Comparison of ENCODE assay signal across 9 mouse cellular contexts in genomic region chr11:106648347-106648746, GRCm38 (mm10). TPM values are rescaled to one million over a fixed set of nuclear protein-coding genes. Genes with fewer than 3 reads are reported as not detected.
DNase-seq lines count a peak whose midpoint lies in the region; ATAC-seq and TF ChIP-seq lines count a peak whose summit lies in the region.
"Had no signal": no experiment of that assay in that cellular context is flagged by ENCODE, and none has a peak within 500 bp of the region (broad histone marks: within the 10 kb centered on the region; RNA-seq: fewer than 3 reads in every experiment).

No protein-coding gene starts in this region.

- H3K36me3 ChIP-seq in lung, embryonic 16.5 days (ENCODE audit: control insufficient read depth, insufficient read depth, low read length), result no peaks in the 10 kb centered on the region
- H3K36me3 ChIP-seq: lung, embryonic 15.5 days had no signal

- peak; percentile 90 for TF ChIP-seq CTCF in cerebellum, adult 2 months (IDR thresholded peaks at IDR 0.05; ENCODE audit: borderline replicate concordance, insufficient read depth, low read depth, low read length)

- H3K4me2 ChIP-seq in lung, embryonic 16.5 days (ENCODE audit: low read depth, low read length), result peak overlapping the region; percentile 25; the same call in 1 of the 2 replicates
- H3K4me2 ChIP-seq: lung, embryonic 15.5 days had no signal

- H3K4me3 ChIP-seq in cerebellum, adult 2 months (replicated peaks; ENCODE audit: insufficient read depth, low read depth, low read length), result no peak overlapping the region
- H3K4me3 ChIP-seq in lung, embryonic 16.5 days (ENCODE audit: low read length), result no peak overlapping the region
- H3K4me3 ChIP-seq: lung, embryonic 15.5 days had no signal

- DNase-seq in CD4-positive, CD25-positive, alpha-beta regulatory T cell, adult 2 months (ENCODE audit: low read depth, low spot score), result peak; percentile 91
- peak; percentile 67 for DNase-seq in MN1 (ENCODE audit: low spot score)
- peak; percentile 65 to 79 for DNase-seq in cerebellum, adult 2 months
- peak; percentile 78 for DNase-seq in gastrocnemius, postnatal 10 days
- peak; percentile 46 for DNase-seq in large intestine, adult 2 months (ENCODE audit: low read depth, low spot score)
- DNase-seq in right cerebral cortex, postnatal 14 days, result peak; percentile 64
- peak; percentile 38 for DNase-seq in yolk sac, embryonic 10.5 days (ENCODE audit: low spot score)

- no peaks in the 10 kb centered on the region for H3K4me1 ChIP-seq in cerebellum, adult 2 months (ENCODE audit: control insufficient read depth, insufficient read depth, low read length)
- 0 out of 2 replicates have a peak, but pooled peaks cover 2% of the 10 kb centered on the region for H3K4me1 ChIP-seq in lung, embryonic 16.5 days (replicated peaks; ENCODE audit: control insufficient read depth, insufficient read depth, low read length)

- WGBS in cerebellum, adult 2 months, result 19% methylated on average over 13 of the region's 13 CpGs
- 14% methylated on average over 13 of the region's 13 CpGs for WGBS in large intestine, adult 2 months
- WGBS in lung, embryonic 16.5 days, result 20% methylated on average over 13 of the region's 13 CpGs

- no peaks in the 10 kb centered on the region for H3K9me3 ChIP-seq in lung, embryonic 16.5 days (ENCODE audit: control insufficient read depth, low read length)
- H3K9me3 ChIP-seq: lung, embryonic 15.5 days had no signal

- ATAC-seq in lung, embryonic 16.5 days (ENCODE audit: low read depth), result peak; percentile 43; the same call in 1 of the 2 replicates

- H3K27ac ChIP-seq in cerebellum, adult 2 months (ENCODE audit: insufficient read depth, low read length), result no peak overlapping the region
- peak overlapping the region; percentile 33; the same call in 1 of the 2 replicates for H3K27ac ChIP-seq in lung, embryonic 16.5 days (ENCODE audit: low read length)
- H3K27ac ChIP-seq: lung, embryonic 15.5 days had no signal

- TF ChIP-seq POLR2A in cerebellum, adult 2 months (IDR thresholded peaks at IDR 0.05; ENCODE audit: borderline replicate concordance, insufficient read depth, low read length), result no peak

- H3K27me3 ChIP-seq in cerebellum, adult 2 months (ENCODE audit: control insufficient read depth, insufficient read depth, low read length), result no peaks in the 10 kb centered on the region
- no peaks in the 10 kb centered on the region for H3K27me3 ChIP-seq in lung, embryonic 16.5 days (ENCODE audit: control insufficient read depth, insufficient read depth, low read depth, low read length)
- H3K27me3 ChIP-seq: lung, embryonic 15.5 days had no signal

- H3K9ac ChIP-seq in lung, embryonic 16.5 days (ENCODE audit: low read length), result no peak overlapping the region
- H3K9ac ChIP-seq: lung, embryonic 15.5 days had no signal

RNA-seq across cellular contexts. Expression of gene Tex2, which starts 35.1 kb away (rescaled TPM):
- 71.3 and 79.6 TPM in 2 replicates for polyA plus RNA-seq in cerebellum, adult 2 months (2012; rRNA removed)
- 10 to 100 TPM; 22.1 to 24.1 TPM for total RNA-seq in gastrocnemius, postnatal 10 days (2021)
- 12.3 and 18.7 TPM in 2 replicates for polyA plus RNA-seq in large intestine, adult 2 months (2012; rRNA removed)
- 10.4 and 11.5 TPM in 2 replicates for polyA plus RNA-seq in lung, embryonic 16.5 days (2015; fragmentation: Nextera tagmentation; extraction: Ambion mirVana)

Comparison
In these comparisons a context has a peak if more than half of its experiments do, and no peak if none do; other contexts are left out.
1. DNase-seq: peak in every context shown above with its lines; median percentile 91 in CD4-positive, CD25-positive, alpha-beta regulatory T cell, adult 2 months; 78 in gastrocnemius, postnatal 10 days; 72 in cerebellum, adult 2 months; 67 in MN1; 64 in right cerebral cortex, postnatal 14 days; 46 in large intestine, adult 2 months; 38 in yolk sac, embryonic 10.5 days.